ENCODE assay signal across 25 mouse cellular contexts in genomic region chr16:11833474-11833873, GRCm38 (mm10).
DNase-seq lines count a peak whose midpoint lies in the region; ATAC-seq and TF ChIP-seq lines count a peak whose summit lies in the region.
"Had no signal": no experiment of that assay in that cellular context is flagged by ENCODE, and none has a peak within 500 bp of the region (broad histone marks: within the 10 kb centered on the region; RNA-seq: fewer than 3 reads in every experiment).

No protein-coding gene starts in this region.

- peaks cover 4% of the 10 kb centered on the region; the same call in 1 of the 2 replicates for H3K4me1 ChIP-seq in kidney, embryonic 15.5 days
- no peaks in the 10 kb centered on the region for H3K4me1 ChIP-seq in kidney, postnatal 0 days (replicated peaks; ENCODE audit: insufficient read depth, low read length)
- no peaks in the 10 kb centered on the region for H3K4me1 ChIP-seq in kidney, adult 2 months (ENCODE audit: control insufficient read depth, insufficient read depth, low read length)
- H3K4me1 ChIP-seq: embryonic facial prominence, embryonic 10.5 days; embryonic facial prominence, embryonic 12.5 days; forebrain, embryonic 13.5 days had no signal

- peak; percentile 67; the same call in 1 of the 2 replicates for ATAC-seq in kidney, embryonic 15.5 days (replicated peaks; ENCODE audit: low FRiP score)
- ATAC-seq in kidney, postnatal 0 days (replicated peaks; ENCODE audit: low FRiP score, low read depth), result no peak
- ATAC-seq: activated CD4-positive, CD25-positive, alpha-beta regulatory T cell, adult 4 months; CD4-positive, CD25-positive, alpha-beta regulatory T cell, adult 4 months; forebrain, embryonic 13.5 days; Patski had no signal

- H3K27ac ChIP-seq in kidney, embryonic 15.5 days, result no peak overlapping the region
- H3K27ac ChIP-seq in kidney, postnatal 0 days, result no peak overlapping the region
- no peak overlapping the region for H3K27ac ChIP-seq in kidney, adult 2 months (ENCODE audit: insufficient read depth, low read depth, low read length)
- H3K27ac ChIP-seq: embryonic facial prominence, embryonic 10.5 days; embryonic facial prominence, embryonic 12.5 days; forebrain, embryonic 13.5 days had no signal

- H3K4me3 ChIP-seq in kidney, embryonic 15.5 days (replicated peaks), result no peak overlapping the region
- no peak overlapping the region for H3K4me3 ChIP-seq in kidney, postnatal 0 days (replicated peaks; ENCODE audit: low read depth, low read length)
- H3K4me3 ChIP-seq in kidney, adult 2 months (ENCODE audit: insufficient read depth, low read depth, low read length), result no peak overlapping the region
- H3K4me3 ChIP-seq: embryonic facial prominence, embryonic 10.5 days; embryonic facial prominence, embryonic 12.5 days; forebrain, embryonic 13.5 days had no signal

- TF ChIP-seq POLR2A in kidney, adult 2 months (IDR thresholded peaks at IDR 0.05; ENCODE audit: low read depth, low read length), result no peak

- H3K36me3 ChIP-seq in kidney, embryonic 15.5 days, result no peaks in the 10 kb centered on the region
- 0 out of 2 replicates have a peak, but pooled peaks cover 1% of the 10 kb centered on the region for H3K36me3 ChIP-seq in kidney, postnatal 0 days (ENCODE audit: insufficient read depth, low read length)
- H3K36me3 ChIP-seq in kidney, adult 2 months (ENCODE audit: control insufficient read depth, insufficient read depth, low read length), result no peaks in the 10 kb centered on the region; the same call in 1 of the 2 replicates
- H3K36me3 ChIP-seq: embryonic facial prominence, embryonic 10.5 days; embryonic facial prominence, embryonic 12.5 days had no signal

- WGBS in kidney, embryonic 15.5 days, result 7% methylated on average over 1 of the region's 1 CpGs
- 43% methylated on average over 1 of the region's 1 CpGs for WGBS in kidney, postnatal 0 days
- WGBS in kidney, adult 2 months, result 80% methylated on average over 1 of the region's 1 CpGs

- DNase-seq in gastrocnemius, adult 18-20 months (ENCODE audit: low spot score), result peak; percentile 17
- no peak for DNase-seq in gastrocnemius, postnatal 36 days
- peak; percentile 10 for DNase-seq in gastrocnemius, postnatal 25 days
- no peak for DNase-seq in gastrocnemius, postnatal 14 days
- no peak for DNase-seq in kidney, postnatal 14 days
- DNase-seq in kidney, postnatal 0 days (ENCODE audit: low spot score), result peak; percentile 68
- DNase-seq in kidney, adult 2 months, result no peak
- DNase-seq: adrenal gland, adult 8-10 months; adrenal gland, postnatal 14 days; adrenal gland, postnatal 36 days; B cell, adult 2 months; cerebellum, adult 11-12 months; cerebellum, adult 2 months; cerebellum, adult 9-10 months; cerebellum, postnatal 10 days; cerebellum, postnatal 25 days had no signal

- H3K9ac ChIP-seq in kidney, embryonic 15.5 days, result no peak overlapping the region
- no peak overlapping the region for H3K9ac ChIP-seq in kidney, postnatal 0 days (ENCODE audit: low read depth, low read length)
- H3K9ac ChIP-seq: embryonic facial prominence, embryonic 12.5 days; forebrain, embryonic 13.5 days had no signal

- intact Hi-C loops in gastrocnemius, postnatal 36 days (cut with DNase I), result no loop called here
- intact Hi-C loops in gastrocnemius, postnatal 14 days (cut with DNase I; ENCODE audit: low total_unique reads), result no loop called here

- TF ChIP-seq CTCF in kidney, postnatal 0 days (IDR thresholded peaks at IDR 0.05; ENCODE audit: low read depth), result no peak
- no peak for TF ChIP-seq CTCF in kidney, adult 2 months (conservative IDR thresholded peaks at IDR 0.05; ENCODE audit: insufficient read depth, insufficient read length, low read depth, low read length)

- H3K4me2 ChIP-seq in kidney, embryonic 15.5 days, result no peak overlapping the region
- no peak overlapping the region for H3K4me2 ChIP-seq in kidney, postnatal 0 days (ENCODE audit: low read length)
- H3K4me2 ChIP-seq: embryonic facial prominence, embryonic 12.5 days; forebrain, embryonic 13.5 days had no signal

- H3K27me3 ChIP-seq in kidney, embryonic 15.5 days, result no peaks in the 10 kb centered on the region
- no peaks in the 10 kb centered on the region for H3K27me3 ChIP-seq in kidney, postnatal 0 days (ENCODE audit: insufficient read depth, low read length)
- no peaks in the 10 kb centered on the region for H3K27me3 ChIP-seq in kidney, adult 2 months (replicated peaks; ENCODE audit: control insufficient read depth, insufficient read depth, low read length)
- H3K27me3 ChIP-seq: CH12.LX; embryonic facial prominence, embryonic 12.5 days; forebrain, embryonic 13.5 days; Patski had no signal

- H3K9me3 ChIP-seq in kidney, embryonic 15.5 days (replicated peaks), result no peaks in the 10 kb centered on the region
- H3K9me3 ChIP-seq in kidney, postnatal 0 days (replicated peaks; ENCODE audit: low read length), result no peaks in the 10 kb centered on the region
- H3K9me3 ChIP-seq: embryonic facial prominence, embryonic 10.5 days; embryonic facial prominence, embryonic 12.5 days; forebrain, embryonic 13.5 days; G1E had no signal

Comparison
In these comparisons a context has a peak if more than half of its experiments do, and no peak if none do; other contexts are left out.
1. DNase-seq: peak in gastrocnemius, adult 18-20 months (single experiment), gastrocnemius, postnatal 25 days (single experiment) and kidney, postnatal 0 days (single experiment); none in gastrocnemius, postnatal 36 days (0 of 2), gastrocnemius, postnatal 14 days (single experiment), kidney, postnatal 14 days (single experiment) and kidney, adult 2 months (single experiment).